Mouse (Mus musculus) CH12.LX (cell line): ENCODE results near the gene Calcoco1.

Experiments
- BHLHE40 ChIP-seq: IDR thresholded peaks from 2 replicates; pipeline ENCODE4 v1.6.1; 2011; ENCODE audit warnings: mild to moderate bottlenecking, low read depth, low read length, improper control_type of control experiment
- CTCF ChIP-seq, 2 experiments: IDR thresholded peaks in 1 of 2; conservative IDR thresholded peaks in 1 of 2; 2 replicates each; pipeline ENCODE4 v1.5.1; 2011 to 2012; ENCODE audit warnings: low read depth in 2 of 2, low read length in 2 of 2, improper control_type of control experiment in 1 of 2, inconsistent platforms in 1 of 2, mild to moderate bottlenecking in 1 of 2, moderate library complexity in 1 of 2
- JUND ChIP-seq: conservative IDR thresholded peaks from 2 replicates; pipeline ENCODE4 v1.6.1; 2011; ENCODE audit warnings: low read depth, low read length, improper control_type of control experiment
- MYC ChIP-seq: IDR thresholded peaks from 2 replicates; pipeline ENCODE4 v1.6.1; 2011; ENCODE audit warnings: low read depth, mild to moderate bottlenecking, improper control_type of control experiment, low read length
- NELFE ChIP-seq: IDR thresholded peaks from 2 replicates; pipeline ENCODE4 v1.6.1; 2011; ENCODE audit warnings: low read depth, low read length, improper control_type of control experiment
- NRF1 ChIP-seq: IDR thresholded peaks from 2 replicates; pipeline ENCODE4 v1.6.1; 2014; ENCODE audit warnings: low read depth, mild to moderate bottlenecking, inconsistent platforms, low read length, improper control_type of control experiment, moderate library complexity
- POLR2A ChIP-seq: IDR thresholded peaks from 2 replicates; pipeline ENCODE4 v1.6.1; 2011; ENCODE audit warnings: low read depth, mild to moderate bottlenecking, improper control_type of control experiment, low read length
- RAD21 ChIP-seq: IDR thresholded peaks from 2 replicates; pipeline ENCODE4 v1.6.1; 2011; ENCODE audit warnings: low read depth, mild to moderate bottlenecking, low read length, improper control_type of control experiment, moderate library complexity
- SMC3 ChIP-seq: IDR thresholded peaks from 2 replicates; pipeline ENCODE4 v1.6.1; 2011; ENCODE audit warnings: low read depth, low read length, improper control_type of control experiment
- USF1 ChIP-seq: IDR thresholded peaks from 2 replicates; pipeline ENCODE4 v1.6.1; 2014; ENCODE audit warnings: low read depth, mild to moderate bottlenecking, inconsistent platforms, low read length, improper control_type of control experiment
- ZC3H11A ChIP-seq: IDR thresholded peaks from 2 replicates; pipeline ENCODE4 v1.6.1; 2012; ENCODE audit warnings: low read depth, mild to moderate bottlenecking, inconsistent platforms, low read length, improper control_type of control experiment

- no peak for TF ChIP-seq CTCF (conservative IDR thresholded peaks at IDR 0.05 in 1 of 2, IDR thresholded peaks at IDR 0.05 in 1 of 2; ENCODE audit: low read depth in 2 of 2, low read length in 2 of 2)
- TF ChIP-seq USF1, result no peak
- TF ChIP-seq BHLHE40, result no peak
- no peak for TF ChIP-seq POLR2A
- no peak for TF ChIP-seq NELFE
- TF ChIP-seq JUND, result no peak
- no peak for TF ChIP-seq MYC
- TF ChIP-seq ZC3H11A, result no peak
- TF ChIP-seq RAD21, result no peak
- TF ChIP-seq NRF1, result no peak
- no peak for TF ChIP-seq SMC3
These were observed 50.2 kb downstream of the Calcoco1 start for GRCm38 (mm10) chr15:102671721-102672214.
